Comparison of ENCODE assay signal across 24 mouse cellular contexts in genomic region chr1:187311122-187311521, GRCm38 (mm10).
DNase-seq lines count a peak whose midpoint lies in the region; ATAC-seq and TF ChIP-seq lines count a peak whose summit lies in the region.
"Had no signal": no experiment of that assay in that cellular context is flagged by ENCODE, and none has a peak within 500 bp of the region (broad histone marks: within the 10 kb centered on the region; RNA-seq: fewer than 3 reads in every experiment).

No protein-coding gene starts in this region.

- H3K4me1 ChIP-seq in CH12.LX (ENCODE audit: control insufficient read depth in 1 of 2, insufficient read depth in 2 of 2), result peaks cover 2 to 4% of the 10 kb centered on the region in 2 experiments; a peak in 2 of 4 replicates
- peaks cover 0 to 4% of the 10 kb centered on the region in 2 experiments; a peak in 1 of 4 replicates for H3K4me1 ChIP-seq in ES-E14 (ENCODE audit: control insufficient read depth in 2 of 2, insufficient read depth in 2 of 2, low read length in 2 of 2, poor library complexity in 1 of 2)
- no peaks in the 10 kb centered on the region for H3K4me1 ChIP-seq in MEL (ENCODE audit: control insufficient read depth in 1 of 2, insufficient read depth in 2 of 2, low read length in 2 of 2)
- H3K4me1 ChIP-seq in kidney, embryonic 16.5 days (ENCODE audit: insufficient read depth, low read length), result no peaks in the 10 kb centered on the region

- H3K4me3 ChIP-seq in CH12.LX (replicated peaks in 1 of 3; ENCODE audit: low read depth in 2 of 3, low read length in 2 of 3, poor library complexity in 1 of 3) (no peak overlapping the region), ES-E14 (ENCODE audit: insufficient read depth in 1 of 2, low read depth in 1 of 2, low read length in 2 of 2, poor library complexity in 1 of 2, severe bottlenecking in 1 of 2) (no peak overlapping the region), MEL (ENCODE audit: control insufficient read depth in 1 of 2, insufficient read depth in 1 of 2, low read depth in 2 of 2, low read length in 2 of 2) (no peak overlapping the region)
- no peak overlapping the region for H3K4me3 ChIP-seq in kidney, embryonic 16.5 days (ENCODE audit: low read length)

- TF ChIP-seq EP300 in CH12.LX (IDR thresholded peaks at IDR 0.05; ENCODE audit: low read length) (no peak), MEL (IDR thresholded peaks at IDR 0.05; ENCODE audit: low read depth in 1 of 2, low read length in 2 of 2) (no peak)

- H3K27ac ChIP-seq in CH12.LX (ENCODE audit: insufficient read depth, low read depth) (no peak overlapping the region), ES-E14 (ENCODE audit: insufficient read depth, low read depth, low read length, poor library complexity, severe bottlenecking) (no peak overlapping the region), MEL (ENCODE audit: control insufficient read depth, low read depth, low read length) (no peak overlapping the region)
- no peak overlapping the region for H3K27ac ChIP-seq in kidney, embryonic 16.5 days (ENCODE audit: low read length)

- DNase-seq in CH12.LX (ENCODE audit: extremely low read depth) (no peak), ES-E14 (ENCODE audit: low read depth, low spot score) (no peak), MEL (ENCODE audit: low read depth, low spot score) (no peak), adipocyte (ENCODE audit: low spot score) (no peak)
- DNase-seq in left cerebral cortex, postnatal 4 days, result no peak
- DNase-seq: adrenal gland, adult 2 months; adrenal gland, adult 8-10 months; adrenal gland, postnatal 10 days; adrenal gland, postnatal 14 days; adrenal gland, postnatal 25 days; adrenal gland, postnatal 36 days; B cell, adult 2 months; cerebellum, adult 11 months; cerebellum, adult 11-12 months; cerebellum, adult 18-20 months; cerebellum, adult 2 months; cerebellum, adult 8-10 months; cerebellum, adult 9-10 months; cerebellum, adult 9-11 months had no signal

- dilution Hi-C loops in CH12.LX (cut with MboI; ENCODE audit: extremely low pct_ligation_motif_present, extremely low pct_unique_long_range_greater_than_20kb, low sequenced_read_pairs), result no loop called here

- TF ChIP-seq POLR2A in CH12.LX (IDR thresholded peaks at IDR 0.05; ENCODE audit: low read depth, low read length), result no peak
- TF ChIP-seq POLR2A in MEL (IDR thresholded peaks at IDR 0.05; ENCODE audit: control insufficient read depth in 1 of 2, insufficient read depth in 1 of 2, low read depth in 1 of 2, low read length in 2 of 2, poor library complexity in 1 of 2), result no peak

- in situ Hi-C loops in CH12.LX (cut with MboI; ENCODE audit: low pct_ligation_motif_present, low pct_unique_long_range_greater_than_20kb, low sequenced_read_pairs) (no loop called here), ES-E14 (cut with MboI; ENCODE audit: low sequenced_read_pairs in 2 of 2, unreplicated experiment in 2 of 2) (no loop called here)

- H3K9me3 ChIP-seq in CH12.LX (replicated peaks; ENCODE audit: low read length) (no peaks in the 10 kb centered on the region), ES-E14 (ENCODE audit: control insufficient read depth, insufficient read depth, low read depth, low read length) (no peaks in the 10 kb centered on the region), MEL (replicated peaks; ENCODE audit: insufficient read depth, low read length) (no peaks in the 10 kb centered on the region)
- H3K9me3 ChIP-seq in kidney, embryonic 16.5 days (ENCODE audit: low read length), result no peaks in the 10 kb centered on the region
- H3K9me3 ChIP-seq: G1E had no signal

- H3K4me2 ChIP-seq in CH12.LX (ENCODE audit: insufficient read depth, low read depth, poor library complexity, severe bottlenecking), result no peak overlapping the region
- no peak overlapping the region for H3K4me2 ChIP-seq in kidney, embryonic 16.5 days (replicated peaks; ENCODE audit: low read depth, low read length)

- TF ChIP-seq CTCF in CH12.LX (conservative IDR thresholded peaks at IDR 0.05 in 1 of 2, IDR thresholded peaks at IDR 0.05 in 1 of 2; ENCODE audit: low read depth in 2 of 2, low read length in 2 of 2) (no peak), MEL (IDR thresholded peaks at IDR 0.05 in 2 of 3, conservative IDR thresholded peaks at IDR 0.05 in 1 of 3; ENCODE audit: control insufficient read depth in 1 of 3, insufficient read depth in 1 of 3, low read depth in 2 of 3, low read length in 3 of 3, poor library complexity in 1 of 3, severe bottlenecking in 1 of 3) (no peak)

- H3K36me3 ChIP-seq in CH12.LX (replicated peaks in 1 of 2; ENCODE audit: control insufficient read depth in 1 of 2, insufficient read depth in 1 of 2, low read length in 1 of 2), result peaks cover 9 to 42% of the 10 kb centered on the region in 2 experiments
- H3K36me3 ChIP-seq in ES-E14 (ENCODE audit: control insufficient read depth, insufficient read depth, low read length, poor library complexity, severe bottlenecking), result no peaks in the 10 kb centered on the region
- no peaks in the 10 kb centered on the region for H3K36me3 ChIP-seq in MEL (ENCODE audit: control insufficient read depth in 1 of 2, insufficient read depth in 2 of 2, low read length in 2 of 2)
- no peaks in the 10 kb centered on the region for H3K36me3 ChIP-seq in kidney, embryonic 16.5 days (ENCODE audit: insufficient read depth, low read length)

- no peak for TF ChIP-seq RAD21 in CH12.LX (IDR thresholded peaks at IDR 0.05; ENCODE audit: low read depth, low read length)
- TF ChIP-seq RAD21 in MEL (IDR thresholded peaks at IDR 0.05; ENCODE audit: low read depth, low read length), result no peak

- intact Hi-C loops in left cerebral cortex, postnatal 4 days (cut with DNase I), result no loop called here

- ATAC-seq in kidney, embryonic 16.5 days (ENCODE audit: low FRiP score, low TSS enrichment), result no peak
- ATAC-seq: activated CD4-positive, CD25-positive, alpha-beta regulatory T cell, adult 4 months; CD4-positive, CD25-positive, alpha-beta regulatory T cell, adult 4 months; Patski had no signal

- H3K9ac ChIP-seq in CH12.LX (ENCODE audit: insufficient read depth, low read depth) (no peak overlapping the region), ES-E14 (ENCODE audit: insufficient read depth, low read depth, low read length, poor library complexity, severe bottlenecking) (no peak overlapping the region), MEL (ENCODE audit: control insufficient read depth, low read depth, low read length, poor library complexity, severe bottlenecking) (no peak overlapping the region)
- H3K9ac ChIP-seq in kidney, embryonic 16.5 days (replicated peaks; ENCODE audit: low read length), result no peak overlapping the region

- H3K79me2 ChIP-seq in CH12.LX (replicated peaks; ENCODE audit: control insufficient read depth, extremely low read depth, insufficient read depth, poor library complexity, severe bottlenecking) (no peaks in the 10 kb centered on the region), MEL (ENCODE audit: control insufficient read depth, insufficient read depth, low read length, poor library complexity) (no peaks in the 10 kb centered on the region)

- H3K27me3 ChIP-seq in CH12.LX (replicated peaks) (no peaks in the 10 kb centered on the region), MEL (ENCODE audit: control insufficient read depth in 1 of 2, insufficient read depth in 2 of 2, low read length in 2 of 2) (no peaks in the 10 kb centered on the region)
- no peaks in the 10 kb centered on the region for H3K27me3 ChIP-seq in kidney, embryonic 16.5 days (ENCODE audit: insufficient read depth, low read length)
- H3K27me3 ChIP-seq: Patski had no signal

- WGBS in kidney, embryonic 16.5 days, result 81% methylated on average over 6 of the region's 6 CpGs

TF ChIP-seq in CH12.LX, 34 proteins besides CTCF, POLR2A, EP300 and RAD21:
- TF ChIP-seq MAFK (IDR thresholded peaks at IDR 0.05; ENCODE audit: insufficient replicate concordance, low read length) (0 out of 2 replicates have a peak, but pooled peaks have one; percentile 8), POLR2AphosphoS2 (IDR thresholded peaks at IDR 0.05; ENCODE audit: low read depth, low read length) (no peak), ELF1 (IDR thresholded peaks at IDR 0.05; ENCODE audit: low read depth, low read length) (no peak)

TF ChIP-seq in ES-E14, 5 proteins besides CTCF, POLR2A, EP300 and RAD21:
- TF ChIP-seq CHD2 (IDR thresholded peaks at IDR 0.05; ENCODE audit: low read depth, low read length) (no peak), MAFK (IDR thresholded peaks at IDR 0.05; ENCODE audit: insufficient read depth, low read depth, low read length) (peak; percentile 62; the same call in 1 of the 2 replicates), HCFC1 (IDR thresholded peaks at IDR 0.05; ENCODE audit: borderline replicate concordance, insufficient read depth, low read length) (no peak), ZNF384 (IDR thresholded peaks at IDR 0.05; ENCODE audit: low read depth, low read length) (no peak), ZC3H11A (IDR thresholded peaks at IDR 0.05; ENCODE audit: borderline replicate concordance, low read depth, low read length) (no peak)

TF ChIP-seq in MEL, 35 proteins besides CTCF, POLR2A, EP300 and RAD21:
- TF ChIP-seq TAL1 (IDR thresholded peaks at IDR 0.05; ENCODE audit: low read length), result no peak
- TF ChIP-seq MAFK (IDR thresholded peaks at IDR 0.05; ENCODE audit: borderline replicate concordance, low read depth, low read length), result peak; percentile 56; the same call in 1 of the 2 replicates

Comparison
In these comparisons a context has a peak if more than half of its experiments do, and no peak if none do; other contexts are left out.
1. Of the 35 proteins assayed by ChIP-seq in both MEL and CH12.LX: peak only in MEL: none; only in CH12.LX: none; in both: MAFK; in neither: 34.